Mouse (Mus musculus) activated CD4-positive, CD25-positive, alpha-beta regulatory T cell, adult 4 months (primary cell): ENCODE measurements around the gene Arih2. TPM values are rescaled to one million over a fixed set of nuclear protein-coding genes. Genes with fewer than 3 reads are reported as not detected.
"Not testable (repeated sequence)": the region's sequence is repeated elsewhere in the genome, so short reads cannot be mapped to it uniquely, and the experiment has no call there.

Experiments
- ATAC-seq: one replicate; pipeline ENCODE4 v1.8.0; 2017
- polyA plus RNA-seq, 2 experiments: library from polyadenylated mRNA; unstranded; fragments of 100-300 nt; shearing (Covaris generic); gene quantifications; one replicate each; pipeline ENCODE4 v1.2.1; 2017

The Arih2 gene
- polyA plus RNA-seq: 10 to 100 TPM; 44.6 to 46.2 TPM

GRCm38 (mm10) chr9:108648611-108649560, at the start of gene Arih2:
Gene Arih2, minus strand, starts transcription at chr9:108649386.
- peak; percentile 93 for ATAC-seq

GRCm38 (mm10) chr9:108694533-108694932, 45.3 kb upstream of the Arih2 start:
- ATAC-seq: no peak

- ATAC-seq: no peak
Observed at GRCm38 (mm10) chr9:108693946-108694345, 44.8 kb upstream of the Arih2 start.

- peak; percentile 40 for ATAC-seq
Observed at GRCm38 (mm10) chr9:108692226-108693041, 43.2 kb upstream of the Arih2 start.

- no peak for ATAC-seq
Observed at GRCm38 (mm10) chr9:108691846-108692225, 42.6 kb upstream of the Arih2 start.

- ATAC-seq: no peak
Observed at GRCm38 (mm10) chr9:108691371-108691770, 42.2 kb upstream of the Arih2 start.

- ATAC-seq: no peak
Observed at GRCm38 (mm10) chr9:108690914-108691313, 41.7 kb upstream of the Arih2 start.

- ATAC-seq: no peak
Observed at GRCm38 (mm10) chr9:108689993-108690392, 40.8 kb upstream of the Arih2 start.

- ATAC-seq: no peak
Observed at GRCm38 (mm10) chr9:108689106-108689505, 39.9 kb upstream of the Arih2 start, which contains the start of gene Prkar2a. Gene Prkar2a, plus strand, starts transcription at chr9:108689314.

GRCm38 (mm10) chr9:108688451-108688850, 39.3 kb upstream of the Arih2 start:
- no peak for ATAC-seq

GRCm38 (mm10) chr9:108687686-108688085, 38.5 kb upstream of the Arih2 start:
- no peak for ATAC-seq

- ATAC-seq: no peak
Observed at GRCm38 (mm10) chr9:108687181-108687580, 38.0 kb upstream of the Arih2 start.

GRCm38 (mm10) chr9:108686475-108686887, 37.3 kb upstream of the Arih2 start:
- ATAC-seq: no peak

- no peak for ATAC-seq
Observed at GRCm38 (mm10) chr9:108680026-108680425, 30.8 kb upstream of the Arih2 start.

- ATAC-seq: no peak
Observed at GRCm38 (mm10) chr9:108673151-108673550, 24.0 kb upstream of the Arih2 start.

GRCm38 (mm10) chr9:108669875-108670274, 20.7 kb upstream of the Arih2 start:
- ATAC-seq: no peak

- no peak for ATAC-seq
Observed at GRCm38 (mm10) chr9:108662660-108663059, 13.5 kb upstream of the Arih2 start.

GRCm38 (mm10) chr9:108661677-108662612, 12.8 kb upstream of the Arih2 start, which contains the start of gene Slc25a20:
Gene Slc25a20, plus strand, starts transcription at chr9:108662088.
- peak; percentile 74 for ATAC-seq

GRCm38 (mm10) chr9:108655865-108656264, 6.7 kb upstream of the Arih2 start:
- not testable (repeated sequence) for ATAC-seq

GRCm38 (mm10) chr9:108654566-108655464, 5.6 kb upstream of the Arih2 start:
- no peak for ATAC-seq
